Mouse (Mus musculus) spleen, adult 2 months (tissue): ENCODE results near the gene Clpsl2. TPM values are rescaled to one million over a fixed set of nuclear protein-coding genes. Genes with fewer than 3 reads are reported as not detected.

ENCODE experiments used
- DNase-seq, 2 experiments: peaks; one replicate each; pipeline versions ENCODE4 v3.0.0 to v3.0.0-alpha.2; 2012 to 2021; ENCODE audit warnings: low spot score in 2 of 2, low read depth in 1 of 2
- H3K27ac ChIP-seq: fragments of 200-500 bp; 2 replicates; pipeline ENCODE4 v1.5.1; 2012; ENCODE audit warnings: low read length, inconsistent platforms; ENCODE audit not compliant: insufficient read depth
- H3K27me3 ChIP-seq: fragments of 200-500 bp; 2 replicates; pipeline ENCODE4 v1.6.1; 2012; ENCODE audit warnings: mild to moderate bottlenecking, moderate library complexity, low read length, inconsistent platforms; ENCODE audit not compliant: control insufficient read depth, insufficient read depth
- H3K36me3 ChIP-seq: fragments of 200-500 bp; 2 replicates; pipeline ENCODE4 v1.6.1; 2012; ENCODE audit warnings: mild to moderate bottlenecking, low read length, inconsistent platforms; ENCODE audit not compliant: control insufficient read depth, insufficient read depth
- H3K4me1 ChIP-seq: fragments of 200-500 bp; 2 replicates; pipeline ENCODE4 v1.6.1; 2011; ENCODE audit warnings: inconsistent platforms; ENCODE audit not compliant: control insufficient read depth, insufficient read depth, insufficient read length
- H3K4me3 ChIP-seq: fragments of 200-500 bp; 2 replicates; pipeline ENCODE4 v1.5.1; 2011; ENCODE audit warnings: mild to moderate bottlenecking, inconsistent platforms; ENCODE audit not compliant: insufficient read depth, insufficient read length; ENCODE audit errors: extremely low read depth
- CTCF ChIP-seq: fragments of 200-500 bp; IDR thresholded peaks from 2 replicates; pipeline ENCODE4 v1.5.1; 2011; ENCODE audit warnings: mild to moderate bottlenecking, inconsistent platforms; ENCODE audit not compliant: insufficient read depth, insufficient read length, insufficient replicate concordance; ENCODE audit errors: extremely low read depth
- POLR2A ChIP-seq: fragments of 200-500 bp; IDR thresholded peaks from 2 replicates; pipeline ENCODE4 v1.6.1; 2011; ENCODE audit warnings: low read depth, low read length, inconsistent platforms
- WGBS: fragments of 180-500 bp; shearing (Covaris S2); methylation state at CpG from one replicate; pipeline ENCODE4 v1.1.7; 2018; 5-methylcytosine and 5-hydroxymethylcytosine counted together
- polyA plus RNA-seq: library from polyadenylated mRNA; depleted of rRNA; stranded (reverse); fragments of >200 nt; gene quantifications from 2 replicates; pipeline ENCODE4 v1.2.3, GENCODE M21; 2012

Clpsl2 gene
- polyA plus RNA-seq, 1 experiment, result not detected

GRCm38 (mm10) chr17:28575244-28576125, 26.3 kb downstream of the Clpsl2 start, which contains the start of gene Lhfpl5:
Gene Lhfpl5, plus strand, starts transcription at chr17:28575641.
- TF ChIP-seq CTCF (no peak), POLR2A (no peak)

DNA sequence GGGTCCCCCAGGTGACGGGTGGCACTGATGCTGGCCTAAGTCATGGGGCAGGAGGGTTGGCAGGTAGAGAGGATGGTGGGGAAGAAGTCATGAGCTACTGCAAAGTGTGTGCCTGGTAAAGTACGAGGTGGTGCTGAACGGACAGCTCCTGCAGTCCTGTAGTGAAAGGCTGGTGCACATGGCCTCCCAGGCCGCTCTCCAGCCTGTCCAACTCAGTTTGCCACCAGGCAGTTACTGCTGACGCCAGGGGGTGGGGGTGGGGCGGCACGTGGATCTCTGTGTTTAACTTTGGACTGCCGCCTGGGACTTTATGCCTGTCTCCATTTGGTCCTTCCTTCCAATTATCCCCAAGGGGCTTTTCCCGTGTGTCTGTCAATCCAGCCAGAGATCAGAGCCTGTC, 31.2 kb downstream of the Clpsl2 start:
- DNase-seq, result peak in 1 of 2 experiments; percentile 11
- Histone ChIP-seq H3K27ac (no peak overlapping the region), H3K4me1 (no peaks in the 10 kb centered on the region; the same call in 1 of the 2 replicates), H3K27me3 (0 out of 2 replicates have a peak, but pooled peaks cover 2% of the 10 kb centered on the region), H3K4me3 (no peak overlapping the region), H3K36me3 (no peaks in the 10 kb centered on the region)
- TF ChIP-seq CTCF, result no peak
- no peak for TF ChIP-seq POLR2A
- WGBS, result 8% methylated on average over 9 of the region's 9 CpGs

More at GRCm38 (mm10) chr17:28575244-28576125, 26.3 kb downstream of the Clpsl2 start, which contains the start of gene Lhfpl5:
- peak in 1 of 2 experiments; percentile 10 for DNase-seq
- H3K36me3 ChIP-seq, result no peaks in the 10 kb centered on the region
- H3K27me3 ChIP-seq, result peaks cover 2% of the 10 kb centered on the region; the same call in 1 of the 2 replicates
- H3K27ac ChIP-seq, result no peak within 1 kb of the TSS
- whole genome bisulfite sequencing, result 13% methylated on average over 50 of the region's 50 CpGs
- H3K4me1 ChIP-seq, result no peaks in the 10 kb centered on the region; the same call in 1 of the 2 replicates
- no peak within 1 kb of the TSS for H3K4me3 ChIP-seq

- Histone ChIP-seq H3K4me1 (no peaks in the 10 kb centered on the region), H3K27me3 (no peaks in the 10 kb centered on the region), H3K36me3 (no peaks in the 10 kb centered on the region), H3K27ac (no peak overlapping the region), H3K4me3 (no peak overlapping the region)
- WGBS, result 67% methylated on average over 2 of the region's 2 CpGs
- TF ChIP-seq POLR2A (no peak), CTCF (no peak)
- DNase-seq, result no peak
Observed at GRCm38 (mm10) chr17:28581056-28581455, 31.8 kb downstream of the Clpsl2 start.

DNA sequence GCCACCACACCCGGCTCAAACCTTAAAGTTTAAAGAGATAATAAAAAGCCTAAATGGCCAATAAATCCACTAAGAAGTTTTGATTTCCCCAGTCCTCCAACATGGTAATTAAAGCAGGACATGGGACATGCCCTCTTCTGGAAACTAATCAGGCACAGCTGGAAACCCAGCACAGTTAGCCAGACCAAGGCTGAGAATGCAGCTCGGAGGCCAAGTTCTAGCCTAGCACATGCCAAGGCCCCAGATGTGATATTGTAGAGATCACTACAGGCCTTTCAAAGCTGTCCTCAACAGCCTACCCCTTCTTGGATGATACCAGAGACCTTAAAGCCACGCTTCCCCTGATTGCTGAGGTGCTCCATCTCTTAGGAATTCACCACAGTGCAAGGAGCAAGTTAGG, 37.3 kb downstream of the Clpsl2 start:
- Histone ChIP-seq H3K4me1 (no peaks in the 10 kb centered on the region), H3K36me3 (peaks cover 26% of the 10 kb centered on the region), H3K27ac (no peak overlapping the region), H3K27me3 (no peaks in the 10 kb centered on the region), H3K4me3 (no peak overlapping the region)
- 91% methylated on average over 3 of the region's 3 CpGs for WGBS
- DNase-seq, result no peak
- TF ChIP-seq CTCF, result no peak
- TF ChIP-seq POLR2A, result no peak

DNA sequence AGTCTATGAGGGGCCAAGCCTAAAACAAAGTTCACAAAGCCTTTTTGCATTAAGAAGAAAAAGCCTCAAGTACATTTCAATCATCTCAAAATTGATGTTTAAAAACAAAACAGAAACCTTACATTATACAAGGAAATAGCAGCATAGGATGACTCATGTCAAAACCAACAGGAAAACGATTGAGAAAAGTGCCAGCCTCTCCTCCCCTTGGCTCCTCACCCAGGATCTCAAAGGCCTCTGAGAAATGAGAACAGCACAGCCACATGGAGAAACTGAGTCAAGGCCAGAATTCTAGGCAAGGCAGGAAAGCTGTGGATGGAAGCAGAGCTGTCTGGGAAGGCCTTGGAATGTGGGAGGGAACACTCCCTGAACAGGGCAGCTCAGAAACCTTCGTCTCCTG, 39.4 kb downstream of the Clpsl2 start:
- TF ChIP-seq POLR2A, result no peak
- TF ChIP-seq CTCF, result no peak
- no peak overlapping the region for H3K27ac ChIP-seq
- WGBS, result 62% methylated on average over 2 of the region's 2 CpGs
- no peaks in the 10 kb centered on the region for H3K4me1 ChIP-seq
- no peaks in the 10 kb centered on the region for H3K27me3 ChIP-seq
- H3K36me3 ChIP-seq, result peaks cover 36% of the 10 kb centered on the region
- no peak overlapping the region for H3K4me3 ChIP-seq
- no peak for DNase-seq

- Histone ChIP-seq H3K36me3 (peaks cover 44% of the 10 kb centered on the region), H3K4me3 (no peak overlapping the region), H3K4me1 (no peaks in the 10 kb centered on the region), H3K27me3 (no peaks in the 10 kb centered on the region), H3K27ac (no peak overlapping the region)
- 78% methylated on average over 3 of the region's 3 CpGs for WGBS
- no peak for TF ChIP-seq POLR2A
- no peak for TF ChIP-seq CTCF
- no peak for DNase-seq
Observed at GRCm38 (mm10) chr17:28590596-28590995, 41.4 kb downstream of the Clpsl2 start.

DNA sequence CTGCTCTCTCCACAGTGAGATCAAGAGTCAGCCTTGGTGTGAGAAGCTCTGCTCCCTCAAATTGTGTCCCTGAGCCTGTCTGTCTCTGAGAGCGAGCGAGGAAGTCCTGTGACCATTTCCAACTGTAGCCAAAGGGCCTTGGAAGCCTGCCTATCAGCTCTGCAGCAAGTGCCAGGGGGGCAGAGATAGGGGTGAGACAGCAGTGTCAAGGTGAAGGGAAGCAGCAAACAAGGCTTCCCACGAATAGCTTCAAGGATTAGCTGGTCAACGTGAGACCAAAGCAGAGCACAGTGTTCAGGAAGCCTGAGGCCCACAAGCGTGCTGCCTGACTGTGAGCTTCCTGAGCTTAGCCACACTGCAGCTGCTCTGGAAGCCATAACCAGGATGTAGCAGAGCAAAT, 42.3 kb downstream of the Clpsl2 start:
- DNase-seq, result no peak
- no peaks in the 10 kb centered on the region for H3K4me1 ChIP-seq
- no peak overlapping the region for H3K27ac ChIP-seq
- WGBS, result 56% methylated on average over 5 of the region's 5 CpGs
- H3K4me3 ChIP-seq, result no peak overlapping the region
- no peak for TF ChIP-seq CTCF
- TF ChIP-seq POLR2A, result no peak
- no peaks in the 10 kb centered on the region for H3K27me3 ChIP-seq
- peaks cover 45% of the 10 kb centered on the region for H3K36me3 ChIP-seq
